Mouse (Mus musculus): ENCODE data around the gene Abr.

Abr gene

GRCm38 (mm10) chr11:76459489-76459888, 162.6 kb downstream of the Abr start:
- no peak for DNase-seq (ENCODE audit: low read depth, low spot score)

GRCm38 (mm10) chr11:76458730-76459129, 163.4 kb downstream of the Abr start:
- DNase-seq (ENCODE audit: low read depth, low spot score), result no peak

GRCm38 (mm10) chr11:76456897-76457296, 165.2 kb downstream of the Abr start:
- no peak for DNase-seq (ENCODE audit: low read depth, low spot score)

GRCm38 (mm10) chr11:76456233-76456632, 165.9 kb downstream of the Abr start:
- peak; percentile 59 for DNase-seq (ENCODE audit: low read depth, low spot score)

- DNase-seq (ENCODE audit: low read depth, low spot score), result peak; percentile 70
Observed at GRCm38 (mm10) chr11:76454492-76454891, 167.6 kb downstream of the Abr start.

- DNase-seq (ENCODE audit: low read depth, low spot score), result no peak
Observed at GRCm38 (mm10) chr11:76450202-76450561, 171.9 kb downstream of the Abr start.

- peak; percentile 66 for DNase-seq (ENCODE audit: low read depth, low spot score)
Observed at GRCm38 (mm10) chr11:76449520-76450201, 172.5 kb downstream of the Abr start.

- DNase-seq (ENCODE audit: low read depth, low spot score), result peak; percentile 50
Observed at GRCm38 (mm10) chr11:76446251-76446650, 175.9 kb downstream of the Abr start.

GRCm38 (mm10) chr11:76445459-76445858, 176.7 kb downstream of the Abr start:
- no peak for DNase-seq (ENCODE audit: low read depth, low spot score)

- DNase-seq (ENCODE audit: low read depth, low spot score), result no peak
Observed at GRCm38 (mm10) chr11:76439666-76440065, 182.4 kb downstream of the Abr start.

GRCm38 (mm10) chr11:76436864-76437437, 185.2 kb downstream of the Abr start:
- DNase-seq (ENCODE audit: low read depth, low spot score), result peak; percentile 56

GRCm38 (mm10) chr11:76436009-76436408, 186.1 kb downstream of the Abr start:
- DNase-seq (ENCODE audit: low read depth, low spot score), result no peak

- no peak for DNase-seq (ENCODE audit: low read depth, low spot score)
Observed at GRCm38 (mm10) chr11:76429966-76430631, 192.0 kb downstream of the Abr start.

- DNase-seq (ENCODE audit: low read depth, low spot score), result peak; percentile 40
Observed at GRCm38 (mm10) chr11:76429556-76429955, 192.6 kb downstream of the Abr start.

- no peak for DNase-seq (ENCODE audit: low read depth, low spot score)
Observed at GRCm38 (mm10) chr11:76429046-76429445, 193.1 kb downstream of the Abr start.

GRCm38 (mm10) chr11:76427781-76428180, 194.3 kb downstream of the Abr start:
- DNase-seq (ENCODE audit: low read depth, low spot score), result no peak

- DNase-seq (ENCODE audit: low read depth, low spot score), result no peak
Observed at GRCm38 (mm10) chr11:76425749-76426148, 196.4 kb downstream of the Abr start.

- DNase-seq (ENCODE audit: low read depth, low spot score), result peak; percentile 36
Observed at GRCm38 (mm10) chr11:76420896-76421295, 201.2 kb downstream of the Abr start.

GRCm38 (mm10) chr11:76419179-76419578, 202.9 kb downstream of the Abr start:
- no peak for DNase-seq (ENCODE audit: low read depth, low spot score)

- no peak for DNase-seq (ENCODE audit: low read depth, low spot score)
Observed at GRCm38 (mm10) chr11:76418423-76418822, 203.7 kb downstream of the Abr start.

- DNase-seq (ENCODE audit: low read depth, low spot score), result no peak
Observed at GRCm38 (mm10) chr11:76415985-76416384, 206.1 kb downstream of the Abr start.

GRCm38 (mm10) chr11:76415001-76415400, 207.1 kb downstream of the Abr start:
- no peak for DNase-seq (ENCODE audit: low read depth, low spot score)

- DNase-seq (ENCODE audit: low read depth, low spot score), result no peak
Observed at GRCm38 (mm10) chr11:76413202-76413601, 208.9 kb downstream of the Abr start.
